Mouse (Mus musculus) E14TG2a.4 (cell line): ENCODE results near the gene Skp2.

Experiments used
- CTCF ChIP-seq: conservative IDR thresholded peaks from 2 replicates; pipeline ENCODE4 v1.5.1; 2014; ENCODE audit warnings: low read length
- NANOG ChIP-seq: IDR thresholded peaks from 2 replicates; pipeline ENCODE4 v1.6.1; 2014; ENCODE audit warnings: borderline replicate concordance, low read length, mixed read lengths
- POU5F1 ChIP-seq: IDR thresholded peaks from 2 replicates; pipeline ENCODE4 v1.6.1; 2014; ENCODE audit warnings: low read length, borderline replicate concordance

DNA sequence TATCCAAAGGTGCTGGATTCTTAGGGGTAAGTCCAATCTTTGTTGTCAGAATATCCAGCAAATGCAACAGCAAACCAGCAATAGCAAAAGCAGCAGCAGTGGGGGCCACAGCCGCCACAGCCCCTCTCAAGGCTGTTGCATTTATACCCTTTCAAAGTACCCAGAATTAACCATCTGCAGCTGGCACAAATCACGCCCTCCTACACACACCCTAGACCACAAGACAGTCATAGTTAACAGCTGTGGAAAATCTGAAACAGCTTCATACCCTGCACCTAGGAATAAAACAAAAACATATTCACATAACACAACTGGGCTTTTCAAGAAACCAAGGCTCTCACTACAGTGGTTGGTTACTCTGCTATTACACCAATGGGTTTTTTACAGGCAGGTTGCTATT is 34.6 kb upstream of the Skp2 start:
- no peak for TF ChIP-seq CTCF
- TF ChIP-seq NANOG: no peak
- TF ChIP-seq POU5F1: no peak
